Mouse (Mus musculus): ENCODE data around the gene Ccdc107. TPM values are rescaled to one million over a fixed set of nuclear protein-coding genes. Genes with fewer than 3 reads are reported as not detected.

The Ccdc107 gene
- total RNA-seq, 2 experiments from 2014 or later: 46.3 to 47.9 TPM

Other genes with a start within 250 kb of the Ccdc107 start
- gene Atp8b5, start 225.7 kb upstream of the Ccdc107 start, total RNA-seq (2014; fragmentation: Nextera tagmentation): 0.07 and 0.68 TPM in 2 replicates
- 0.66 and 0.69 TPM in 2 replicates for gene Atp8b5, start 225.7 kb upstream of the Ccdc107 start, total RNA-seq (2017)
- 1.8 and 7.6 TPM in 2 replicates for gene Rusc2, start 110.9 kb upstream of the Ccdc107 start, total RNA-seq (2014; fragmentation: Nextera tagmentation)
- 0.19 and 1.5 TPM in 2 replicates for gene Rusc2, start 110.9 kb upstream of the Ccdc107 start, total RNA-seq (2017)
- gene Fam166b, start 63.8 kb upstream of the Ccdc107 start, total RNA-seq (2014; fragmentation: Nextera tagmentation): not detected in 2 replicates
- gene Fam166b, start 63.8 kb upstream of the Ccdc107 start, total RNA-seq (2017): not detected in 2 replicates
- gene Tesk1, start 51.0 kb upstream of the Ccdc107 start, total RNA-seq (2014; fragmentation: Nextera tagmentation): 11.7 and 15.6 TPM in 2 replicates
- 4.3 and 4.8 TPM in 2 replicates for gene Tesk1, start 51.0 kb upstream of the Ccdc107 start, total RNA-seq (2017)
- 1.5 and 9.6 TPM in 2 replicates for gene Cd72, start 38.3 kb upstream of the Ccdc107 start, total RNA-seq (2014; fragmentation: Nextera tagmentation)
- gene Cd72, start 38.3 kb upstream of the Ccdc107 start, total RNA-seq (2017): 2.9 and 11.9 TPM in 2 replicates
- 0.61 TPM in 1 of 2 replicates, not detected in the other for gene Sit1, start 9.2 kb upstream of the Ccdc107 start, total RNA-seq (2014; fragmentation: Nextera tagmentation)
- not detected in 2 replicates for gene Sit1, start 9.2 kb upstream of the Ccdc107 start, total RNA-seq (2017)
- gene Arhgef39, start 6.8 kb downstream of the Ccdc107 start, total RNA-seq (2014; fragmentation: Nextera tagmentation): 44.3 and 50.3 TPM in 2 replicates
- gene Arhgef39, start 6.8 kb downstream of the Ccdc107 start, total RNA-seq (2017): 27.2 and 32.7 TPM in 2 replicates
- gene Car9, start 14.1 kb downstream of the Ccdc107 start, total RNA-seq (2014; fragmentation: Nextera tagmentation): 3.6 and 11.8 TPM in 2 replicates
- 2.1 and 3.3 TPM in 2 replicates for gene Car9, start 14.1 kb downstream of the Ccdc107 start, total RNA-seq (2017)
- gene Tpm2, start 30.9 kb downstream of the Ccdc107 start, total RNA-seq (2014; fragmentation: Nextera tagmentation): not detected in 2 replicates
- 0.09 TPM in 1 of 2 replicates, not detected in the other for gene Tpm2, start 30.9 kb downstream of the Ccdc107 start, total RNA-seq (2017)
- gene Creb3, start 69.4 kb downstream of the Ccdc107 start, total RNA-seq (2014; fragmentation: Nextera tagmentation): 9.6 and 12.7 TPM in 2 replicates
- 19.4 and 42.2 TPM in 2 replicates for gene Creb3, start 69.4 kb downstream of the Ccdc107 start, total RNA-seq (2017)
- gene Tln1, start 69.8 kb downstream of the Ccdc107 start, total RNA-seq (2014; fragmentation: Nextera tagmentation): 105 and 175 TPM in 2 replicates
- gene Tln1, start 69.8 kb downstream of the Ccdc107 start, total RNA-seq (2017): 211 and 304 TPM in 2 replicates
- 28.7 and 30.4 TPM in 2 replicates for gene Rgp1, start 85.8 kb downstream of the Ccdc107 start, total RNA-seq (2014; fragmentation: Nextera tagmentation)
- gene Rgp1, start 85.8 kb downstream of the Ccdc107 start, total RNA-seq (2017): 6.7 and 8.3 TPM in 2 replicates
- gene Gba2, start 86.0 kb downstream of the Ccdc107 start, total RNA-seq (2014; fragmentation: Nextera tagmentation): 19.7 and 22.9 TPM in 2 replicates
- gene Gba2, start 86.0 kb downstream of the Ccdc107 start, total RNA-seq (2017): 6.1 and 12.0 TPM in 2 replicates
- gene Msmp, start 91.6 kb downstream of the Ccdc107 start, total RNA-seq (2014; fragmentation: Nextera tagmentation): not detected in 2 replicates
- not detected in 2 replicates for gene Msmp, start 91.6 kb downstream of the Ccdc107 start, total RNA-seq (2017)
- 0.09 and 2.0 TPM in 2 replicates for gene Npr2, start 139.0 kb downstream of the Ccdc107 start, total RNA-seq (2014; fragmentation: Nextera tagmentation)
- 0.08 and 0.14 TPM in 2 replicates for gene Npr2, start 139.0 kb downstream of the Ccdc107 start, total RNA-seq (2017)
- 1.6 TPM in 1 of 2 replicates, not detected in the other for gene Spag8, start 160.7 kb downstream of the Ccdc107 start, total RNA-seq (2014; fragmentation: Nextera tagmentation)
- gene Spag8, start 160.7 kb downstream of the Ccdc107 start, total RNA-seq (2017): not detected in 2 replicates
- 70.7 and 73.0 TPM in 2 replicates for gene Hint2, start 163.6 kb downstream of the Ccdc107 start, total RNA-seq (2014; fragmentation: Nextera tagmentation)
- gene Hint2, start 163.6 kb downstream of the Ccdc107 start, total RNA-seq (2017): 43.1 and 63.0 TPM in 2 replicates
- 1.2 and 2.5 TPM in 2 replicates for gene Tmem8b, start 176.1 kb downstream of the Ccdc107 start, total RNA-seq (2014; fragmentation: Nextera tagmentation)
- gene Tmem8b, start 176.1 kb downstream of the Ccdc107 start, total RNA-seq (2017): 0.38 and 1.6 TPM in 2 replicates
- gene Fam221b, start 176.2 kb downstream of the Ccdc107 start, total RNA-seq (2014; fragmentation: Nextera tagmentation): not detected in 2 replicates
- 0.15 and 0.28 TPM in 2 replicates for gene Fam221b, start 176.2 kb downstream of the Ccdc107 start, total RNA-seq (2017)
- gene Olfr70, start 207.9 kb downstream of the Ccdc107 start, total RNA-seq (2014; fragmentation: Nextera tagmentation): not detected in 2 replicates
- gene Olfr70, start 207.9 kb downstream of the Ccdc107 start, total RNA-seq (2017): not detected in 2 replicates
- gene Olfr71, start 217.4 kb downstream of the Ccdc107 start, total RNA-seq (2014; fragmentation: Nextera tagmentation): not detected in 2 replicates
- gene Olfr71, start 217.4 kb downstream of the Ccdc107 start, total RNA-seq (2017): not detected in 2 replicates
- gene Hrct1, start 234.3 kb downstream of the Ccdc107 start, total RNA-seq (2014; fragmentation: Nextera tagmentation): not detected in 2 replicates
- gene Hrct1, start 234.3 kb downstream of the Ccdc107 start, total RNA-seq (2017): not detected in 2 replicates
- gene Spaar, start 237.1 kb downstream of the Ccdc107 start, total RNA-seq (2014; fragmentation: Nextera tagmentation): not detected in 2 replicates
- gene Spaar, start 237.1 kb downstream of the Ccdc107 start, total RNA-seq (2017): not detected in 2 replicates

Measured in megakaryocyte-erythroid progenitor cell, adult 5-6 weeks (primary cell).